Comparison of ENCODE assay signal across 15 mouse cellular contexts in the genomic region with DNA sequence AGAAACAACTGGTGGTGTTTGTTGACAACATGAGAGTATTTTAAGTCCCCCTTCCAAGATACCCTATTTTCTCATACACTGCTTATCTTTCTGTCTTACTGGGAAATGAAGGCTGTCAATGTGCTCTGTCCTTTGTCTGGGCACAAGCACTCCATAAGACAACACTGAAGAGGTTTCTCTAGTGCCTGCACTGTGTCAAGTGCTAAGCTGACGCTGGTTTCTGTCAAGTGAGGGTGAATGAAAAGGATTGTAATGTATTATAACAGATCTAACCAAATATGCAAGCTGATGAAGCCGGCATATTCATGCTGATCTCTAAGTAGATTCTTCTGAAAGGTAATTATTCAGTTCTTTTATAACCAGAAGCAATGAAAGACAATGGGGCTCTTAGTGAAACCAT.
"Had no signal": no experiment of that assay in that cellular context is flagged by ENCODE, and none has a peak within 500 bp of the region (broad histone marks: within the 10 kb centered on the region; RNA-seq: fewer than 3 reads in every experiment).

No protein-coding gene starts in this region.

- H3K9ac ChIP-seq: limb, embryonic 12.5 days; liver, embryonic 13.5 days; liver, postnatal 0 days; lung, embryonic 15.5 days; midbrain, embryonic 12.5 days; stomach, embryonic 15.5 days had no signal

- ATAC-seq: liver, postnatal 0 days had no signal

- H3K4me2 ChIP-seq: limb, embryonic 12.5 days; liver, embryonic 13.5 days; lung, embryonic 15.5 days; midbrain, embryonic 12.5 days; stomach, embryonic 15.5 days had no signal

- DNase-seq: kidney, postnatal 36 days; layer of hippocampus, adult 9-11 months; liver; liver, embryonic 13.5 days; liver, postnatal 0 days; lung, postnatal 14 days; right cerebral cortex, postnatal 14 days; thymus, adult 2 months; thymus, postnatal 25 days had no signal

- H3K36me3 ChIP-seq: limb, embryonic 12.5 days; liver, embryonic 13.5 days; lung, embryonic 15.5 days; midbrain, embryonic 12.5 days; stomach, embryonic 15.5 days had no signal

- H3K9me3 ChIP-seq: limb, embryonic 12.5 days; liver, embryonic 13.5 days; lung, embryonic 15.5 days; megakaryocyte, embryonic 14.5 days; midbrain, embryonic 12.5 days; stomach, embryonic 15.5 days had no signal

- H3K27ac ChIP-seq: limb, embryonic 12.5 days; liver, embryonic 13.5 days; macrophage; midbrain, embryonic 12.5 days; stomach, embryonic 15.5 days had no signal

- H3K4me3 ChIP-seq: limb, embryonic 12.5 days; liver, embryonic 13.5 days; lung, embryonic 15.5 days; megakaryocyte, embryonic 14.5 days; midbrain, embryonic 12.5 days; stomach, embryonic 15.5 days had no signal

- H3K27me3 ChIP-seq: limb, embryonic 12.5 days; liver, embryonic 13.5 days; lung, embryonic 15.5 days; midbrain, embryonic 12.5 days; stomach, embryonic 15.5 days had no signal
